Mouse (Mus musculus) intestine, embryonic 16.5 days (tissue): ENCODE data around the gene 1700015G11Rik. TPM values are rescaled to one million over a fixed set of nuclear protein-coding genes. Genes with fewer than 3 reads are reported as not detected.

ENCODE experiments used
- ATAC-seq: fragments of 200-750 bp; cut with Nextera tagmentation; 2 replicates; pipeline ENCODE4 v1.8.0; 2017; ENCODE audit warnings: moderate TSS enrichment, moderate library complexity
- H3K27ac ChIP-seq: fragments of 300-500 bp; sonication (generic); 2 replicates; pipeline ENCODE4 v1.5.1; 2014; ENCODE audit warnings: mild to moderate bottlenecking, low read length
- H3K27me3 ChIP-seq: fragments of 300-500 bp; sonication (generic); replicated peaks from 2 replicates; pipeline ENCODE4 v1.6.1; 2014; ENCODE audit warnings: low read length, control low read depth, mixed read lengths; ENCODE audit not compliant: control insufficient read depth, insufficient read depth
- H3K36me3 ChIP-seq: fragments of 300-500 bp; sonication (generic); 2 replicates; pipeline ENCODE4 v1.6.1; 2014; ENCODE audit warnings: low read length, control low read depth; ENCODE audit not compliant: control insufficient read depth, insufficient read depth
- H3K4me1 ChIP-seq: fragments of 300-500 bp; sonication (generic); 2 replicates; pipeline ENCODE4 v1.6.1; 2014; ENCODE audit warnings: low read length, control low read depth, mixed read lengths; ENCODE audit not compliant: control insufficient read depth, insufficient read depth
- H3K4me2 ChIP-seq: fragments of 300-500 bp; sonication (generic); 2 replicates; pipeline ENCODE4 v1.6.1; 2014; ENCODE audit warnings: low read depth, low read length, control low read depth
- H3K4me3 ChIP-seq: fragments of 300-500 bp; sonication (generic); 2 replicates; pipeline ENCODE4 v1.5.1; 2014; ENCODE audit warnings: mild to moderate bottlenecking, low read length
- H3K9ac ChIP-seq: fragments of 300-500 bp; sonication (generic); 2 replicates; pipeline ENCODE4 v1.6.1; 2014; ENCODE audit warnings: low read depth, low read length
- H3K9me3 ChIP-seq: fragments of 300-500 bp; sonication (generic); 2 replicates; pipeline ENCODE4 v1.6.1; 2016; ENCODE audit warnings: low read length, control low read depth; ENCODE audit not compliant: control insufficient read depth
- WGBS: fragments of 180-500 bp; shearing (Covaris S2); extraction: QIAGEN DNeasy Blood & Tissue Kit; methylation state at CpG from one replicate; pipeline ENCODE4 v1.1.7; 2014; 5-methylcytosine and 5-hydroxymethylcytosine counted together
- polyA plus RNA-seq: library from polyadenylated mRNA; unstranded; fragments of >200 nt; fragmentation: Nextera tagmentation; extraction: Ambion mirVana; gene quantifications from 2 replicates; pipeline ENCODE4 v1.2.1, GENCODE M21; 2015

The 1700015G11Rik gene
- polyA plus RNA-seq, 1 experiment from 2014 or later, result not detected

DNA sequence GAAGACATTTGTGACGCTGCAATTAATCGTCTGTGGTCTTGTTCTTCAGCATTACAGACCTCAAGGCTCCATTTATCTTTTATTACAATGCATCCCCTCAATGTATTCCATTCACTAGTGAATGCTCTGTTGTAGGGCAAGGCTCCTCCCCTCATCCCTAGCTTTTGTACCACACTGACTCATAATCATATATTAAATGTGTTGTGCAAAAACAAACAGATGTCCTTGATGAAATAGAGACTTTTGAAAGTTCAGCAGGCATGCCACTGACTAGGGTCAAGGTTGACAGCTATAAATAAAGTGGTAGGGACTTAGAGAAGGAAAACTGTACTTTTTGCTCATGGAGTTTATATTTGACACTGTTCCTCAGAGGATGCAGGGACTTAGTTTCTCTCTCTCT, 42.0 kb downstream of the 1700015G11Rik start:
- Histone ChIP-seq H3K9ac (no peak overlapping the region), H3K9me3 (no peaks in the 10 kb centered on the region), H3K27ac (no peak overlapping the region), H3K4me1 (no peaks in the 10 kb centered on the region), H3K36me3 (no peaks in the 10 kb centered on the region), H3K27me3 (no peaks in the 10 kb centered on the region), H3K4me3 (no peak overlapping the region), H3K4me2 (no peak overlapping the region)
- ATAC-seq, result no peak
- WGBS, result 75% methylated on average over 2 of the region's 2 CpGs

- H3K9ac ChIP-seq, result no peak overlapping the region
- WGBS, result 72% methylated on average over 5 of the region's 5 CpGs
- no peak overlapping the region for H3K27ac ChIP-seq
- no peaks in the 10 kb centered on the region for H3K9me3 ChIP-seq
- H3K4me1 ChIP-seq, result no peaks in the 10 kb centered on the region
- H3K4me2 ChIP-seq, result no peak overlapping the region
- ATAC-seq, result no peak
- no peaks in the 10 kb centered on the region for H3K36me3 ChIP-seq
- H3K27me3 ChIP-seq, result no peaks in the 10 kb centered on the region
- H3K4me3 ChIP-seq, result no peak overlapping the region
Measured at GRCm38 (mm10) chr7:51973091-51973490, 42.4 kb downstream of the 1700015G11Rik start.

DNA sequence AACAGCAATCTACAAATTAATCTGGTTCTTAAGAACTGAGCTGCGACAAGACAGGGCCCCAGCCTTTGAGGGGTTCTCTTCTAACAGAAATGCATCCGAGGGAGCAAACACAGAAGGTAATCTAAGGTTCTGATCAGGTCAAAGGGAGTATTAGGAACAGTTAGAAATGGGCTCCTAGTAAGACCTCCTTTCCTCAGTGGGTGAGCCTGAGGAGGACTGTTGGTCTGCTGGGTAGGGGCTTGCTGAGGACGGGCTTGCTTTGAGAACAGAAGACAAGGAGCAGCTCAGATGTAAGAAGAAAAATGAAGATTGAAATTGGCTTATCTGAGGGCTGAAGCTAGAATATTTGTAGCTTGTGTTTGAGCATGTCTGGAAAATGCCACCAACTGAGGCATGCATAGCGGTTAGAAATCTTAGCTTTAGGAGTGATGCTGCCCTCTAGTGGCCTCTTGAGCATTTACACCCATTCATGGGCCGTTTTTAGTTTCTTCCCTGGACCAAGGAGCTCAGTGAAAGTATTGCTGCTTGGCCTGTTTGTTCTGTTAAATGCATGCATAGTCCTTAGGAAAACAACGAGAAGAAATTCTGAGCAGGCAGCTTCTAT, 43.2 kb downstream of the 1700015G11Rik start:
- H3K36me3 ChIP-seq, result no peaks in the 10 kb centered on the region
- H3K9me3 ChIP-seq, result no peaks in the 10 kb centered on the region
- H3K4me1 ChIP-seq, result no peaks in the 10 kb centered on the region
- H3K9ac ChIP-seq, result no peak overlapping the region
- no peaks in the 10 kb centered on the region for H3K27me3 ChIP-seq
- 36% methylated on average over 6 of the region's 6 CpGs for WGBS
- no peak overlapping the region for H3K4me3 ChIP-seq
- H3K4me2 ChIP-seq, result no peak overlapping the region
- no peak overlapping the region for H3K27ac ChIP-seq
- ATAC-seq, result no peak

- H3K27ac ChIP-seq, result no peak overlapping the region
- H3K4me1 ChIP-seq, result no peaks in the 10 kb centered on the region
- no peak overlapping the region for H3K9ac ChIP-seq
- H3K36me3 ChIP-seq, result no peaks in the 10 kb centered on the region
- no peaks in the 10 kb centered on the region for H3K27me3 ChIP-seq
- H3K4me2 ChIP-seq, result no peak overlapping the region
- no peaks in the 10 kb centered on the region for H3K9me3 ChIP-seq
- no peak for ATAC-seq
- H3K4me3 ChIP-seq, result no peak overlapping the region
Measured at GRCm38 (mm10) chr7:51969379-51969778, 46.1 kb downstream of the 1700015G11Rik start.

GRCm38 (mm10) chr7:51967581-51967980, 47.9 kb downstream of the 1700015G11Rik start:
- Histone ChIP-seq H3K4me3 (no peak overlapping the region), H3K4me1 (no peaks in the 10 kb centered on the region), H3K4me2 (no peak overlapping the region), H3K36me3 (no peaks in the 10 kb centered on the region), H3K9me3 (no peaks in the 10 kb centered on the region), H3K9ac (no peak overlapping the region), H3K27me3 (no peaks in the 10 kb centered on the region), H3K27ac (no peak overlapping the region)
- 76% methylated on average over 4 of the region's 4 CpGs for WGBS
- no peak for ATAC-seq

- no peaks in the 10 kb centered on the region for H3K9me3 ChIP-seq
- no peak overlapping the region for H3K4me2 ChIP-seq
- no peaks in the 10 kb centered on the region for H3K36me3 ChIP-seq
- no peak for ATAC-seq
- no peaks in the 10 kb centered on the region for H3K4me1 ChIP-seq
- no peak overlapping the region for H3K27ac ChIP-seq
- 79% methylated on average over 7 of the region's 7 CpGs for WGBS
- no peak overlapping the region for H3K4me3 ChIP-seq
- no peaks in the 10 kb centered on the region for H3K27me3 ChIP-seq
- H3K9ac ChIP-seq, result no peak overlapping the region
Measured at GRCm38 (mm10) chr7:51964681-51965080, 50.8 kb downstream of the 1700015G11Rik start.

DNA sequence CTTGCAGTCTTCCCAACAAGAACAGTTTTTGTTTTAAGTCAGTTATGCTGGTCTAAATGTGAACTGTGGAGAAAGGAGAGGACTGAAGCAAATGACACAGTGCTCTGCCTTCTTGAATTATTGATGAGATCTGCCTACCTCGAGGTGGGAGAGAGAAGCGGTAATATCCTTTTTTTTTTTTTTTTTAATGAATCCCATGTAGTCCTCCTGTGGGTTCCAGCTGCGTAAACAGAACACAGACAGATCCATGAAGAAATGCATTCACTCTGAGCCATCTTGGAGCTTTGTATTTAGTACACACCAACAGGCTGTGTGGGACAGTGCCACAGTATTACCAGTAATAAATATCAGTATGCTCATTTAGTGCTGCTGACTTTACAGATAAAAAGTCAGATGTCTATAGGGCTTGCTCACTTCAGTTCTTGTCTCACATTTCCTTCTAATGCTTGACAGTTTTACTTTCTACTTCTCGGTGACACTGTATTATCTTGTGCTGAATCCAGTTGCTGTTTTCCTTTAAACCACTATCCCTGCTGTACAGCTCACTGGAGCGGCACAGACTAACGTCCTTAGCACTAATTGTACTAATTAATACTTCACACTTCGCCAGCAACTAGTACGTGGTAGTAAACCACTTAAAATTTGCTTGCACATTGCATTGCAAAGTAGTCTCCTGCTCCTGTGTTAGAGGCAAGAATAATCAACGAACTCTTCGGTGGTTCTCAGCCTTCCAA, 53.1 kb downstream of the 1700015G11Rik start:
- H3K27ac ChIP-seq, result no peak overlapping the region
- 77% methylated on average over 10 of the region's 10 CpGs for WGBS
- no peaks in the 10 kb centered on the region for H3K36me3 ChIP-seq
- no peak for ATAC-seq
- H3K9ac ChIP-seq, result no peak overlapping the region
- H3K4me3 ChIP-seq, result no peak overlapping the region
- no peaks in the 10 kb centered on the region for H3K9me3 ChIP-seq
- H3K4me2 ChIP-seq, result no peak overlapping the region
- no peaks in the 10 kb centered on the region for H3K27me3 ChIP-seq
- H3K4me1 ChIP-seq, result no peaks in the 10 kb centered on the region

Other genes with a start within 250 kb of the 1700015G11Rik start
- 8.6 and 9.3 TPM in 2 replicates for gene Gas2, start 153.7 kb downstream of the 1700015G11Rik start, polyA plus RNA-seq
- gene Fancf, start 153.5 kb downstream of the 1700015G11Rik start, polyA plus RNA-seq, result 1.0 and 1.4 TPM in 2 replicates
- 19.8 and 21.2 TPM in 2 replicates for gene Svip, start 9.7 kb downstream of the 1700015G11Rik start, polyA plus RNA-seq